Comparison of ENCODE assay signal across 33 mouse cellular contexts in the genomic region with DNA sequence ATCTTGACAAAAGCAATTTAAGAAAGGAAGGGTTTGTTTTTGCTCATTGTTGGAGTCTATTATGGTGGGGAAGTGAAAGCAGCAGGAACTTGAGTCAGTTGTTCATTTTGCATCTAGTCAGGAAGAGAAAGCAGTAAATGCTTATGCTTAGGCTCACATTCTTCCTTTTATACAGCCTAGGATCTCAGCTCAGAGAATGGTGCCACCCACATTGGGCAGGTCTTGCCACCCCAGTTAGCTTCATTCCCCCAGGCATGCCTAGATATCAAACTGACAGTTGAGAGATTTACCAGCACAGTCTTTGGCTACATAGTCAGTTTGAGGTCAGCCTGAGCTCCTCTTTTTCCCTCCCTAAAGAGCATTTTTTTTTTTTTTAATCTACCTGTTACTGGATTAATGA. TPM values are rescaled to one million over a fixed set of nuclear protein-coding genes. Genes with fewer than 3 reads are reported as not detected.
A peak's percentile ranks its signal among the peaks of the same experiment; 100 is the strongest.
DNase-seq lines count a peak whose midpoint lies in the region; ATAC-seq and TF ChIP-seq lines count a peak whose summit lies in the region.
"Had no signal": no experiment of that assay in that cellular context is flagged by ENCODE, and none has a peak within 500 bp of the region (broad histone marks: within the 10 kb centered on the region; RNA-seq: fewer than 3 reads in every experiment).

No protein-coding gene starts in this region.

- H3K27ac ChIP-seq in gastrocnemius, adult 2 months, result peak overlapping the region; percentile 13
- H3K27ac ChIP-seq in spleen, adult 2 months (ENCODE audit: insufficient read depth, low read length), result 0 out of 2 replicates have a peak overlapping the region, but pooled peaks have one; percentile 29
- H3K27ac ChIP-seq: embryonic facial prominence, embryonic 10.5 days; hindbrain, embryonic 12.5 days; limb, embryonic 13.5 days; liver, embryonic 12.5 days; midbrain, embryonic 15.5 days; neural tube, embryonic 13.5 days; stomach, embryonic 15.5 days had no signal

- ATAC-seq in granulocyte monocyte progenitor cell, adult 5-6 weeks (replicated peaks; ENCODE audit: poor library complexity, severe bottlenecking), result peak; percentile 83
- ATAC-seq: activated CD4-positive, CD25-positive, alpha-beta regulatory T cell, adult 4 months; intestine, postnatal 0 days; liver, embryonic 12.5 days; midbrain, embryonic 15.5 days had no signal

- intact Hi-C loops in gastrocnemius, adult 2 months (cut with DNase I), result no loop called here

- H3K36me3 ChIP-seq in spleen, adult 2 months (ENCODE audit: control insufficient read depth, insufficient read depth, low read length), result no peaks in the 10 kb centered on the region
- H3K36me3 ChIP-seq: embryonic facial prominence, embryonic 10.5 days; hindbrain, embryonic 12.5 days; limb, embryonic 13.5 days; liver, embryonic 12.5 days; midbrain, embryonic 15.5 days; neural tube, embryonic 13.5 days; stomach, embryonic 15.5 days had no signal

- H3K27me3 ChIP-seq in spleen, adult 2 months (ENCODE audit: control insufficient read depth, insufficient read depth, low read length), result no peaks in the 10 kb centered on the region
- H3K27me3 ChIP-seq: hindbrain, embryonic 12.5 days; limb, embryonic 13.5 days; liver, embryonic 12.5 days; megakaryocyte, embryonic 14.5 days; midbrain, embryonic 15.5 days; neural tube, embryonic 13.5 days; stomach, embryonic 15.5 days had no signal

- no peak for DNase-seq in gastrocnemius, adult 2 months
- DNase-seq in gastrocnemius, adult 18-20 months (ENCODE audit: low spot score), result no peak
- DNase-seq in spleen, adult 2 months (ENCODE audit: low read depth in 1 of 2, low spot score in 2 of 2), result no peak
- DNase-seq in spleen, postnatal 10 days (ENCODE audit: low spot score in 2 of 2), result no peak
- peak; percentile 2 for DNase-seq in skeletal muscle tissue, adult 2 months (ENCODE audit: low read depth, low spot score)
- DNase-seq in kidney, postnatal 25 days, result no peak
- DNase-seq in frontal cortex, postnatal 14 days (ENCODE audit: low spot score in 2 of 2), result no peak
- DNase-seq: adrenal gland, adult 8-10 months; cerebellum, adult 8-10 months; gastrocnemius, postnatal 10 days; kidney, postnatal 36 days; lung, adult 18-20 months; lung, postnatal 10 days; thymus, adult 18-20 months; thymus, postnatal 36 days had no signal

- no peak for TF ChIP-seq POLR2A in spleen, adult 2 months (IDR thresholded peaks at IDR 0.05; ENCODE audit: low read depth, low read length)

- H3K4me1 ChIP-seq in spleen, adult 2 months (ENCODE audit: control insufficient read depth, insufficient read depth, insufficient read length), result peaks cover 6% of the 10 kb centered on the region
- H3K4me1 ChIP-seq: embryonic facial prominence, embryonic 10.5 days; limb, embryonic 13.5 days; midbrain, embryonic 15.5 days; neural tube, embryonic 13.5 days; stomach, embryonic 15.5 days had no signal

- no peak for TF ChIP-seq CTCF in gastrocnemius, adult 2 months (IDR thresholded peaks at IDR 0.05)
- TF ChIP-seq CTCF in spleen, adult 2 months (IDR thresholded peaks at IDR 0.05; ENCODE audit: extremely low read depth, insufficient read depth, insufficient read length, insufficient replicate concordance), result no peak

- no peak overlapping the region for H3K4me3 ChIP-seq in gastrocnemius, adult 2 months
- no peak overlapping the region for H3K4me3 ChIP-seq in spleen, adult 2 months (ENCODE audit: extremely low read depth, insufficient read depth, insufficient read length)
- H3K4me3 ChIP-seq: embryonic facial prominence, embryonic 10.5 days; hindbrain, embryonic 12.5 days; limb, embryonic 13.5 days; liver, embryonic 12.5 days; midbrain, embryonic 15.5 days; neural tube, embryonic 13.5 days; stomach, embryonic 15.5 days had no signal

RNA-seq across cellular contexts. Expression of gene Kdm6a, which starts 24.8 kb away (rescaled TPM):
- 10 to 100 TPM; 22.6 to 35.8 TPM for total RNA-seq in gastrocnemius, adult 2 months (2021)
- 10 to 100 TPM; 16.7 to 32.4 TPM for total RNA-seq in gastrocnemius, adult 18-20 months (2021)
- polyA plus RNA-seq in spleen, adult 2 months (2012; rRNA removed), result 6.8 and 7.6 TPM in 2 replicates
- total RNA-seq in granulocyte monocyte progenitor cell, adult 5-6 weeks (2014; fragmentation: Nextera tagmentation), result 30.2 and 41.1 TPM in 2 replicates
- 40.1 and 46.0 TPM in 2 replicates for total RNA-seq in granulocyte monocyte progenitor cell, adult 5-6 weeks (2017)

RNA-seq across cellular contexts. Expression of gene Dusp21, which starts 41.5 kb away (rescaled TPM):
- not detected for total RNA-seq in gastrocnemius, adult 2 months (2021)
- not detected for total RNA-seq in gastrocnemius, adult 18-20 months (2021)
- polyA plus RNA-seq in spleen, adult 2 months (2012; rRNA removed), result not detected in 2 replicates
- total RNA-seq in granulocyte monocyte progenitor cell, adult 5-6 weeks (2014; fragmentation: Nextera tagmentation), result not detected in 2 replicates
- total RNA-seq in granulocyte monocyte progenitor cell, adult 5-6 weeks (2017), result not detected in 2 replicates
- total RNA-seq: adrenal gland, adult 8-10 months; gastrocnemius, postnatal 10 days; heart, adult 18-20 months; left cerebral cortex, adult 18-20 months; left cerebral cortex, postnatal 25 days had no signal
- polyA plus RNA-seq: activated CD4-positive, CD25-positive, alpha-beta regulatory T cell, adult 4 months; embryonic facial prominence, embryonic 10.5 days; forebrain, embryonic 11.5 days; heart, embryonic 14.5 days; hindbrain, embryonic 12.5 days; intestine, postnatal 0 days; kidney, embryonic 14.5 days; limb, embryonic 13.5 days; liver, embryonic 12.5 days; midbrain, embryonic 15.5 days; neural tube, embryonic 13.5 days; small intestine, adult 2 months; stomach, embryonic 15.5 days had no signal
